Mouse (Mus musculus) bone marrow macrophage, adult 2 months (primary cell): ENCODE results near the gene Chmp6.

Source experiments
- CTCF ChIP-seq: IDR thresholded peaks from 2 replicates; pipeline ENCODE4 v1.5.1; 2012; ENCODE audit warnings: low read depth, mild to moderate bottlenecking, low read length, moderate library complexity
- POLR2A ChIP-seq: IDR thresholded peaks from 2 replicates; pipeline ENCODE4 v1.6.1; 2012; ENCODE audit warnings: mild to moderate bottlenecking, low read depth, low read length, borderline replicate concordance

GRCm38 (mm10) chr11:119873643-119874042 lies 39.6 kb upstream of the Chmp6 start:
- TF ChIP-seq POLR2A (no peak), CTCF (no peak)
